Mouse (Mus musculus): Measurements from ENCODE around the gene Gm364. TPM values are rescaled to one million over a fixed set of nuclear protein-coding genes. Genes with fewer than 3 reads are reported as not detected.

Gm364 gene
- total RNA-seq (2022): not detected

GRCm38 (mm10) chrX:57408769-57409168 lies at the start of gene Gm364:
Gene Gm364, plus strand, starts transcription at chrX:57409154.
- DNase-seq (ENCODE audit: low spot score): no peak

DNA sequence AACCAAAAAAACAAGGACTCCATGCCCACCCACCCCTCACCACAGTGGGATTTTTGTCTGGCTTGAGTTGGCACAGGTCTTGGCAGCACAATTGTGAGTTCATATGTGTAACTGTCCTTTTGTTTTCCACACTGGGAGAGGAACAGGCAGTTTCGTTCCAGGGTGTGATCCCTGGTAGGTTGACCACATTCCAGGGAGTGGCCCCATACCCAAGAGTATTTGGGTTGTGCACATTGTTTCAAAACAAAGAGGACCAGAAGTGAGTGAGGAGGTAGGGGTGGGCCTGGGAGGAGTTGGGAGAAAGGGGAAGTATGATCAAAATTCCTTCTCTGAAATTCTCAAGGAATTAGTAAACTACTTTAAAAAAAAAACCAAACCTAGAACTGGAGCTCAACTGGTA lies 49.6 kb upstream of the Gm364 start:
- DNase-seq (ENCODE audit: low spot score): no peak

DNA sequence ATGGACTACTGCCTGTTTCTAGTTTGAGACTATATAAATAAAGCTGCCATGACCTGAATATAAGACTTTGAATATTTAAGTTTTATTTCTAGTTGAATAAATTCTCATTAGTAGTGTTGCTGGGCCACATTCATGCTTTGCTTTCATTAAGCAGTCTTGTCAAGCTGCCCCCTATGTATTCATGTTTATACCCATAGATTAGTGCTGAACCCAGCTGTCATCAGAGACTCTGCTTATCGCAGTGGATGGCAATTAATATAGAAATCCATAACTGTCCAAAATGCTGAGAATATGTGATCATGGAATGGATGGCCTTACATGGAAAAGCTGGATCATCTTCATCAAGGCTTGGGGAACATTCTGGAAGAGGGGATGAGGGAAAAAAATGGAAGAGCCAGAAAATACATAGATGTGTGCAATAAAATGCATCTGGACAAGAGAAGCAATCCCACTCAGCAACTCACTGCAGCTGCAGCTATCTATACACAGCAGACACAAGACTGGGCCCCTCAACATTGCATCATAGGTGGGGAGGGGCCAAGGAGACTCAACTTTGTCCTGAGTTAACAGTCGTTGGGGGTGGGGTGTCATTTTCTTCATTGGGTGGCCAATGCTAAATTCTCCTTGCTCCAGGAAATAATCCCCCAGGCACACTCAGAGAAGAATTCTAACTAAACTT lies 43.9 kb upstream of the Gm364 start:
- DNase-seq (ENCODE audit: low spot score): no peak

DNA sequence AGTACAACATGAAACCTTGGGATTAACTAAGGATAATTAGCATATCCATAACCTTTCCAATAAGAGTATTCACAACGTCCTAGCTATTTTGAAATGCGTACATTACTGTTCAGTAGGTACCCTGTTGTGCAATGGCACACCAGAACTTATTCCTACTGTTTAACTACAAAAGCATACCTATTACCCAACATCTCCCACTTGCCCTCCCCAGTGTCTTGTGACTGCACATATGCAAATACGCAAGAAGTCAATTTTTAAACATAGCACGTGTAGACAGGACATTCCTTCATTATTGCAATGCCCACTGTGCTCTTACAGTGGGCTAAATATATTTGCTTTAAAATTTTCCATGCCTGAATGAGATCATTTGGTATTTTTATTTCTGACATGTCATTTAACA lies 36.0 kb upstream of the Gm364 start:
- no peak for DNase-seq (ENCODE audit: low spot score)

DNA sequence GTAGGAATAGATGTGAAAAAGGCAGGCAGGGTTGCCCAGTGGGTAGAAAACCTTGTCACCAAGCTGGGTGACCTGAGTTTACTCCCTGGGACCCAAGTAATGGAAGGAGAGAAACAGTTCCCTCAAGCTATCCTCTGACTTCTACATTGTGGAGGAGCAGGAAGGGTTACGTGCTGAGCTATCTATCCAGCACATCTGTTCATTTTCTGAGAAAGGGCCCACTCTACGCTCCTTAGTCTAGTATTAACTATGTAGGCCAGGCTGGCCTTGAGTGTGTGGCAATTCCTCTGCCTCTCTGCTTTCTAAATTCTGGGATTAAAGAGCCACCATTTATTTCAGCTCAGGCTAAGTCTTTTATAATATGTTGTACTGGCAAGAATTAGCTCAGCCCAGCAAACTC lies 35.4 kb upstream of the Gm364 start:
- no peak for DNase-seq (ENCODE audit: low spot score)

DNA sequence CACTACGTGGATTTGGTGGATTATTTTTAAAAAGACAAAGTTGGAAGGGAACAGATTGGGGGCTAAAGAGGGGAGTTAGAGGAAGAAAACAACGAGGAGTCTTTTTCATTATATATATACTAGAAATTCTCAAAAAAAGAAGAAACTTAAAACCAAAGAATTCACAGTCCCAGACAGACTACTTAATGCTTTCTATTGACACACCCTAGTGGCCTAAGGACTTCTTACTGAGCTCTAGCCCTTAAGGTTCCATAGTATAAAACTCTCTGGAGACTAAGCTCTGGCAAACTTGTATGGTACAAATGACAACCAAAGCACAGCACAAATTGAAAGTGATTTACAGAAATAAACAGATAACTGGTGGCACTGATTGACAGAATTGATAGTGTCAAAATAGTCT lies 34.9 kb upstream of the Gm364 start:
- no peak for DNase-seq (ENCODE audit: low spot score)

DNA sequence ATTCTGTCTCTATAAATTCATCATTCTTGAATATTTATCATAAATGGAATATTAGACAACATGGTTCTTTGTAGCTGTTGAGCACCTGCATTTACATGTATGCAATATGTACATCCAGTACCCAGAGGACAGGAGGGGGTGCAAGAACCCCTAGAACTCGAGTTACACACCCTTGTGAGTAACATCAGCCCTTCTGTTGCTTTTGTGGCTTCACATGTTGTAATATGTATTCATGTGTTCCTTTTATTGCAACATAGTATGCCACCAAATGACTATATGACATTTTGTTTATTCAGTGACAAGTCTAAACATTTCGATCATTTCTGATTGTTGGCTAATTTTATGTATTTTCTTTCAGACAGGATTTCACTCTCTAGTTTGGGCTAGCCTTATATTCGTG lies 31.9 kb upstream of the Gm364 start:
- DNase-seq (ENCODE audit: low spot score): no peak

GRCm38 (mm10) chrX:57378579-57378978 lies 30.4 kb upstream of the Gm364 start:
- DNase-seq (ENCODE audit: low spot score): no peak

GRCm38 (mm10) chrX:57380915-57381314 lies 28.0 kb upstream of the Gm364 start:
- DNase-seq (ENCODE audit: low spot score): no peak

- DNase-seq (ENCODE audit: low spot score): peak; percentile 93
Measured at GRCm38 (mm10) chrX:57392367-57393246, 16.3 kb upstream of the Gm364 start, which contains the start of gene Rbmx. Gene Rbmx, minus strand, starts transcription at chrX:57393036.

GRCm38 (mm10) chrX:57393412-57393811 lies 15.5 kb upstream of the Gm364 start:
- no peak for DNase-seq (ENCODE audit: low spot score)

DNA sequence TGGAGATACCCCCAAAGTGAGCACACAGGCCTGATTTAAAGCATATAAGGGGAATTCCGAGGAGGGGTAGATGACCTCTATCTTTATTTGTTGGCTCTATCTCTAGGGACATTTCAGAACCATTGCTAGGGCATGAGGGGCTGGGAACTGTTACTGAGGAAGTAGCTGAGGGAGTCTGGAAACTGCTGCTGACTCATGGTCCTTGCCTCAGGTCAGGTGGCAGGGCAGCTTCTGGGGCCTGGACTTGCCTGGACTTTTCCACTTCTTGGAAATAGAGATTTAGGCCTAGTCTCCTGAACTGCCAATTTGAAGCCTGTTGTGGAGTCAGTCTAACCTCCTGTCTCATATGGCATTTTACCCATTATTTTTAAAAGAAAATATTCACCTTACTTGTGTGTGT lies 7.6 kb upstream of the Gm364 start:
- DNase-seq (ENCODE audit: low spot score): no peak

DNA sequence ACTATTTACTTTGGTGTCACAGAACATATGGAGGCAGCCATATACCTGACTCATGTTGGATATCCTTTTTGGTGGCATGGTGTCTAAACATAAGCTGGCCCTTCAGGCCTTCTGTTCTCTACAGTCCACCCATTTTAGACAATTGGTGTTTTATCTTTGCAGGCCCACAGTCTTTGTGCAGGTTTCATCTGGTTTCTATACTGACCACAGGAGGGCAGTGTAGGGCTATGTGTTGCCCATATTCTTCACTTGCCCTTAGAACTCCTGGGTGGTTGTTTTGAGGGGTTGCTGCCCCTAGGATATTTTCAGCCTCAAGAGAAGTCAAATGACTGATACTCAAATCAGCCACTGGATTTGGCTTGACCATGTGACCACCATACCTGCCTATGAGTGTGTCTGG lies 5.3 kb upstream of the Gm364 start:
- no peak for DNase-seq (ENCODE audit: low spot score)

DNA sequence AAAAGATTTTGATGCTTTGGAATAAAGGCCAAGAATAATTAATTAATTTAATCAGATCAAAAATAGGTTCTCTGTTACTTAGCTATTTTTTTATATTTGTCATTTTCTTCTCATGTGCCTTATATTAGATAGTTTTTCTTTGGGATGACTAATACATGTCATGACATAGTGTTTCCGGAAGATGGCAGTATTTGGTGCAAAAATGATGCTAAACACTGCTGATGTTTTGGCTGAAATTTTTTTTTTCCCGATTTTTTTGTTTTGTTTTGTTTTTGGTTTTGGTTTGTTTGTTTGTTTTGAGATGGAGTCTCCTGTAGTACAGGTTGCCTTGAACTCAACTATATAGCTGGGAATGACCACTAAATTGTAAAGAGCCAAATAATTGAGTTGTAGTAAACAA lies 22.7 kb downstream of the Gm364 start:
- DNase-seq (ENCODE audit: low spot score): peak; percentile 0

GRCm38 (mm10) chrX:57433897-57434296 lies 24.9 kb downstream of the Gm364 start:
- no peak for DNase-seq (ENCODE audit: low spot score)

DNA sequence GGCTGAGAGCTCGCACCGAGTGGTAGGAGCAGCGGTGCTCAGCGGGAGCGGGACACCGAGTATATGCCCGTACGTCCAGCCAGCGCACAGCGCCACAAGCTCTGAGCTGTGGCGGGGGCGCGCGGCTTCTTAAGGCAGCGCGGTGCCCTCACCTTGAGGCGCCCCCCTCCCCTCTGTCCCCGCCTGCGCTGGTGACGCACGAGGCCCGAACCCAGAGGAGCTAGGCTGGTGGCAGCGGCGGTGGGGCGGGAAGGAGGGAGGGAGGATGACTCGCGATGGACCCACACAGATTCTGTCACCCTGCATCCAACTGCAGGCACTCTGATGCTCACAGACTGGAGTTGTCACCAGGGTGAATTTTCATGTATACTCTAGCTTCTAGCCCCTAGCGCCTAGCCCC lies 94.7 kb downstream of the Gm364 start, which contains the start of gene Gpr101:
Gene Gpr101, minus strand, starts transcription at position 124 of the 400 bp plus-strand sequence.
- DNase-seq (ENCODE audit: low spot score): no peak

DNA sequence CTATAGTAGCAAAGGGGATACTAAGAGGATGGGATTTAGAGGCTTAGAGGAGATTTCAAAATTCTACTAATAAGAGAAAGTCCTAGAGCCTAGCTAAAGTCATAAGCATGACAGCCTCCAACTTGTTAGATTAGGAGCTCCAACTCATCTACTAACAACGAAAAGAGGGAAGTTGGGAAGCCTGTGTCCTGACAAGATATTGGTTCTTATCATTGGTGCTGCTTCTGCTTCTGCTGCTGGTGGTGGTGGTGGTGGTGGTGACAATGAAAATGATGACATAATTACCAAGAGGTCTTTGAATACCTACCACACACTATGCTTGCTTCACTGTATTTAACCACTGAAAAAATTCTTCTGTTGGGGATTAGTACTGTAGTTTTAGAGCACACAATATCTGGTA lies 97.3 kb downstream of the Gm364 start:
- no peak for DNase-seq (ENCODE audit: low spot score)

- no peak for DNase-seq (ENCODE audit: low spot score)
Measured at GRCm38 (mm10) chrX:57521117-57522095, 112.5 kb downstream of the Gm364 start.
